Mouse (Mus musculus) hindbrain, embryonic 10.5 days (tissue): ENCODE data around the gene Rad54l2. TPM values are rescaled to one million over a fixed set of nuclear protein-coding genes. Genes with fewer than 3 reads are reported as not detected.

ENCODE experiments used
- DNase-seq: peaks from one replicate; pipeline ENCODE4 v3.0.0-alpha.2; 2017; ENCODE audit warnings: low spot score
- H3K27ac ChIP-seq: fragments of 300-500 bp; sonication (generic); 2 replicates; pipeline ENCODE4 v1.5.1; 2016; ENCODE audit warnings: mild to moderate bottlenecking, moderate library complexity
- H3K27me3 ChIP-seq: fragments of 300-500 bp; sonication (generic); 2 replicates; pipeline ENCODE4 v1.6.1; 2016; ENCODE audit warnings: mild to moderate bottlenecking; ENCODE audit not compliant: poor library complexity, insufficient read depth, severe bottlenecking
- H3K36me3 ChIP-seq: fragments of 300-500 bp; sonication (generic); 2 replicates; pipeline ENCODE4 v1.6.1; 2016; ENCODE audit warnings: mild to moderate bottlenecking, moderate library complexity
- H3K4me1 ChIP-seq: fragments of 300-500 bp; sonication (generic); replicated peaks from 2 replicates; pipeline ENCODE4 v1.6.1; 2016; ENCODE audit warnings: mild to moderate bottlenecking
- H3K4me3 ChIP-seq: fragments of 300-500 bp; sonication (generic); 2 replicates; pipeline ENCODE4 v1.5.1; 2016; ENCODE audit warnings: mild to moderate bottlenecking, moderate library complexity
- H3K9me3 ChIP-seq: fragments of 300-500 bp; sonication (generic); 2 replicates; pipeline ENCODE4 v1.6.1; 2016; ENCODE audit warnings: mild to moderate bottlenecking, moderate library complexity
- WGBS: fragments of 180-500 bp; shearing (Covaris S2); methylation state at CpG from one replicate; pipeline ENCODE4 v1.1.7; 2016; 5-methylcytosine and 5-hydroxymethylcytosine counted together
- polyA plus RNA-seq: library from polyadenylated mRNA; unstranded; fragments of >200 nt; fragmentation: Nextera tagmentation; extraction: Ambion mirVana; gene quantifications from 2 replicates; pipeline ENCODE4 v1.2.1, GENCODE M21; 2016

Gene Rad54l2
- polyA plus RNA-seq, 1 experiment from 2014 or later: 10.4 TPM

DNA sequence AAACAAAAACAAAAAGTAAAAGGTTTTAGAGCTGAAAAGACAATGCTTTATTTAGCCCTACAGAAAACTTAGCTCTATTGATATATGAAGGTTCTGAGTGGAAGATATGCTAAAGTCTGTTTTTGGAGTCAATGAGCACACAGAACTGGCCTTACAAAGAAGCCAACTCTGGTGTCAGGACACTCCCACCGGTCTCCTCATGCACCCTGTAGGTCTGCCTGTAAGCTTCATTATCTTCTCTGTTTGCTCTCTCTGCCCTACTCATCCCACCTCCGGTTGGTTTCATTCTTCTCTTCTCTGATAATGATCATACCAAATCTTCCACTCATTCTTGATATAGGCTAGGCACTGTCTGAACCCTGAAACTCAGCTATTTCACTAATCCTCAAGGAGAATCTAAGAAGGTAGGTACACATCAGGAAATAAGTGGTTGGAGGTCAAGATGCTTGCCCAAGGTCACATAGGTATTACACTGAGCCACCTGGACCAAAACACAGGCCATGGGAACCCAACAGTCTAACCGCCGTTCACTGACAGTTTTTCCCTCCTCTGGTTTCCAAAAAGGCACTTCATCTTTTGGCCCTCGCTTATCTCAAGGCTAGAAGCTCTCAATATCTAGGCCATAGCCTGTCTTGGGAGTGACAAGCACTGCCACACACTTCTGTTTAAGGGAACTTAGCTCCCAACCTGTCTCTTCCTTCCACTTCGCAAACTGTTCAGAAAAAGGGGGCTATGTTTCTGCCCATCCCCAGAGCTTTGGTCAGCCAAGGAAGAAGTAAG lies 104.7 kb downstream of the Rad54l2 start:
- Histone ChIP-seq H3K4me3 (peak overlapping the region; percentile 93), H3K9me3 (no peaks in the 10 kb centered on the region), H3K4me1 (peaks cover 38% of the 10 kb centered on the region), H3K36me3 (peaks cover 25% of the 10 kb centered on the region), H3K27me3 (peaks cover 4% of the 10 kb centered on the region; the same call in 1 of the 2 replicates), H3K27ac (no peak overlapping the region)
- 81% methylated on average over 6 of the region's 6 CpGs for WGBS
- DNase-seq: no peak

- 89% methylated on average over 9 of the region's 9 CpGs for WGBS
- no peak for DNase-seq
- Histone ChIP-seq H3K9me3 (no peaks in the 10 kb centered on the region), H3K4me1 (peaks cover 17% of the 10 kb centered on the region), H3K27me3 (peaks cover 4% of the 10 kb centered on the region; the same call in 1 of the 2 replicates), H3K36me3 (peaks cover 42% of the 10 kb centered on the region), H3K4me3 (no peak overlapping the region), H3K27ac (no peak overlapping the region)
These were observed 108.0 kb downstream of the Rad54l2 start for GRCm38 (mm10) chr9:106681026-106681425.

- Histone ChIP-seq H3K4me3 (no peak overlapping the region), H3K9me3 (no peaks in the 10 kb centered on the region), H3K27ac (no peak overlapping the region), H3K36me3 (peaks cover 46% of the 10 kb centered on the region), H3K27me3 (no peaks in the 10 kb centered on the region), H3K4me1 (no peaks in the 10 kb centered on the region)
- DNase-seq: no peak
- WGBS: 76% methylated on average over 4 of the region's 4 CpGs
These were observed 110.8 kb downstream of the Rad54l2 start for GRCm38 (mm10) chr9:106678242-106678641.

DNA sequence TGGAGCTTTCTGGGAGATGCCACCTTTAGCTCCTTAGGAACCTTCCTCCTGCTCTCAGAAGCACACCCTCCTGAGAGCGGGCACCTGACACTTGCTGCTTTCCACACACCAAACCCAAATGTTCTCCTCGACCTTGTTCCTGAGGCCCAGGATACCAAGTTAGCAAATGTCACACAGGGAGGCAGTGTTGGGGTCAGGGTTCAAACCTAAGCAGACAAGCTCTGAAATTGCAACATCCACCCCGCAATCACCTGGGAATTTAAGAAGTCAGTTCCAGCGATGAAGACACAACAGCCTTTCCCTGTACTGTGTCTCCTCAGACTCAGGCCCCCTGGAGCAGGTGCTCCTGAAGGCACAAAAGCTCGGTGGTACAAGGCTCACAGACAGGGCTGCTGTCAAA lies 111.3 kb downstream of the Rad54l2 start:
- no peak overlapping the region for H3K4me3 ChIP-seq
- H3K27ac ChIP-seq: no peak overlapping the region
- H3K9me3 ChIP-seq: no peaks in the 10 kb centered on the region
- WGBS: 87% methylated on average over 5 of the region's 5 CpGs
- H3K27me3 ChIP-seq: no peaks in the 10 kb centered on the region
- H3K36me3 ChIP-seq: peaks cover 52% of the 10 kb centered on the region
- DNase-seq: no peak
- no peaks in the 10 kb centered on the region for H3K4me1 ChIP-seq

DNA sequence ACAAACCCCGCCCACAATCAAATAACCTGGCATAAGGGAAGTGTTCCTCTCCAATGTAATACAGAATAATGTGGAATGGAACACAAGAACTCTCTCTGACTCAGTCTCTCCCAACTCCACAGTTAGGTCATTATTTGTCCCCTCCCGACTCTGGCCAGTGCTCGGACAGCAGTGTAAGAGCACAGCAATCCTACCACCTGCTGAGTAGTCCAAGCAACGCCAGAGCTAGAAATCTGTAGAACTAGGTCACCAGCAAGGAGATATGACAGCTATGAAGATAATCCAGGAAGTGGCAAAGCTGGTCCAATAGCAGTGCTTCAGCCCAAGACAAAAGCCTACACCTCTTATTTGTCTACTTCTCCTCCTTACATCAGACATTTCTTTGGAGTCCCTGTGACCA lies 112.4 kb downstream of the Rad54l2 start:
- H3K36me3 ChIP-seq: peaks cover 48% of the 10 kb centered on the region
- no peak overlapping the region for H3K27ac ChIP-seq
- no peaks in the 10 kb centered on the region for H3K4me1 ChIP-seq
- H3K4me3 ChIP-seq: no peak overlapping the region
- DNase-seq: no peak
- no peaks in the 10 kb centered on the region for H3K27me3 ChIP-seq
- H3K9me3 ChIP-seq: no peaks in the 10 kb centered on the region
- 80% methylated on average over 4 of the region's 4 CpGs for WGBS

- H3K9me3 ChIP-seq: no peaks in the 10 kb centered on the region
- H3K4me1 ChIP-seq: no peaks in the 10 kb centered on the region
- peaks cover 48% of the 10 kb centered on the region for H3K36me3 ChIP-seq
- DNase-seq: no peak
- WGBS: 76% methylated on average over 9 of the region's 9 CpGs
- H3K27ac ChIP-seq: no peak overlapping the region
- no peak overlapping the region for H3K4me3 ChIP-seq
- no peaks in the 10 kb centered on the region for H3K27me3 ChIP-seq
These were observed 113.0 kb downstream of the Rad54l2 start for GRCm38 (mm10) chr9:106675965-106676364.

GRCm38 (mm10) chr9:106675480-106675879 lies 113.5 kb downstream of the Rad54l2 start:
- Histone ChIP-seq H3K4me3 (no peak overlapping the region), H3K36me3 (peaks cover 45% of the 10 kb centered on the region), H3K4me1 (no peaks in the 10 kb centered on the region), H3K27me3 (no peaks in the 10 kb centered on the region), H3K9me3 (no peaks in the 10 kb centered on the region), H3K27ac (no peak overlapping the region)
- DNase-seq: peak; percentile 82
- 4% methylated on average over 1 of the region's 1 CpGs for WGBS

- H3K4me1 ChIP-seq: no peaks in the 10 kb centered on the region
- H3K27ac ChIP-seq: no peak overlapping the region
- peaks cover 33% of the 10 kb centered on the region for H3K36me3 ChIP-seq
- no peaks in the 10 kb centered on the region for H3K27me3 ChIP-seq
- no peak overlapping the region for H3K4me3 ChIP-seq
- 93% methylated on average over 2 of the region's 2 CpGs for WGBS
- H3K9me3 ChIP-seq: no peaks in the 10 kb centered on the region
- DNase-seq: no peak
These were observed 115.1 kb downstream of the Rad54l2 start for GRCm38 (mm10) chr9:106673860-106674259.

- DNase-seq: no peak
- 76% methylated on average over 6 of the region's 6 CpGs for WGBS
- H3K27ac ChIP-seq: peak overlapping the region; percentile 62; the same call in 1 of the 2 replicates
- H3K9me3 ChIP-seq: no peaks in the 10 kb centered on the region
- H3K4me3 ChIP-seq: no peak overlapping the region
- peaks cover 44% of the 10 kb centered on the region for H3K36me3 ChIP-seq
- H3K4me1 ChIP-seq: peaks cover 33% of the 10 kb centered on the region
- no peaks in the 10 kb centered on the region for H3K27me3 ChIP-seq
These were observed 124.1 kb downstream of the Rad54l2 start for GRCm38 (mm10) chr9:106664856-106665255.

- H3K36me3 ChIP-seq: peaks cover 45% of the 10 kb centered on the region
- no peak overlapping the region for H3K4me3 ChIP-seq
- no peak for DNase-seq
- 67% methylated on average over 4 of the region's 4 CpGs for WGBS
- H3K27me3 ChIP-seq: no peaks in the 10 kb centered on the region
- no peaks in the 10 kb centered on the region for H3K9me3 ChIP-seq
- peak overlapping the region; percentile 62; the same call in 1 of the 2 replicates for H3K27ac ChIP-seq
- H3K4me1 ChIP-seq: peaks cover 37% of the 10 kb centered on the region
These were observed 124.6 kb downstream of the Rad54l2 start for GRCm38 (mm10) chr9:106664433-106664832.

- no peaks in the 10 kb centered on the region for H3K9me3 ChIP-seq
- H3K4me3 ChIP-seq: no peak overlapping the region
- no peak overlapping the region for H3K27ac ChIP-seq
- peaks cover 49% of the 10 kb centered on the region for H3K4me1 ChIP-seq
- no peaks in the 10 kb centered on the region for H3K27me3 ChIP-seq
- peaks cover 58% of the 10 kb centered on the region for H3K36me3 ChIP-seq
- DNase-seq: no peak
- WGBS: 87% methylated on average over 6 of the region's 6 CpGs
These were observed 125.8 kb downstream of the Rad54l2 start for GRCm38 (mm10) chr9:106663200-106663599.

DNA sequence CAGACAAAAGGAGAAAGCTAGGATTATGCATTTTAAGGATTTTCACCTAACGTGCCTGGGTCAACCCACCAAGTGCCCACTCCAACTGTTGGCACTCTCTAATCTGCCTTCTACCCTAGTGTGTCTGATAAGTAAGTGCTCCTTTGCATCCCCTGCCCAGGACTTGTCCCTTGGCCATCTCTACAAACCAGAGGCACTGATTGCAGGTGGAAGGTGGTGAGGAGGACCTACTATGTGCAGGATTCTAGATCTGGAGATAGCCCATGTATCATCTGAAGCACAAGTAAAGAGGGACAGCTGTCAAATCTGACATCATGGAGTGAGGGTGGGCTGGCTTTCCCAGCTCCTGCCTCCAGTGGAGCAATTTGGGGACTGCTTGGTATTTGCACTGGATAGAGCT lies 129.1 kb downstream of the Rad54l2 start:
- no peak for DNase-seq
- H3K4me3 ChIP-seq: no peak overlapping the region
- peaks cover 21% of the 10 kb centered on the region for H3K27me3 ChIP-seq
- WGBS: 74% methylated on average over 1 of the region's 1 CpGs
- peaks cover 75% of the 10 kb centered on the region for H3K4me1 ChIP-seq
- no peaks in the 10 kb centered on the region for H3K9me3 ChIP-seq
- peaks cover 46% of the 10 kb centered on the region for H3K36me3 ChIP-seq
- H3K27ac ChIP-seq: peak overlapping the region; percentile 84

- Histone ChIP-seq H3K36me3 (peaks cover 42% of the 10 kb centered on the region), H3K4me1 (peaks cover 74% of the 10 kb centered on the region), H3K4me3 (no peak overlapping the region), H3K9me3 (no peaks in the 10 kb centered on the region), H3K27me3 (peaks cover 26% of the 10 kb centered on the region), H3K27ac (peak overlapping the region; percentile 84)
- 34% methylated on average over 7 of the region's 7 CpGs for WGBS
- peak; percentile 71 for DNase-seq
These were observed 129.6 kb downstream of the Rad54l2 start for GRCm38 (mm10) chr9:106659441-106659840.
